Mouse (Mus musculus) adrenal gland, adult 18-20 months (tissue): ENCODE results near the gene Oog2. TPM values are rescaled to one million over a fixed set of nuclear protein-coding genes. Genes with fewer than 3 reads are reported as not detected.
"Not testable (repeated sequence)": the region's sequence is repeated elsewhere in the genome, so short reads cannot be mapped to it uniquely, and the experiment has no call there.

Source experiments
- DNase-seq, 2 experiments: peaks; one replicate each; pipeline ENCODE4 v3.0.0; 2021 to 2022; ENCODE audit warnings: low spot score in 2 of 2
- long read RNA-seq, 2 experiments: library from polyadenylated mRNA; stranded (forward); transcript quantifications; one replicate each; pipeline ENCODE4 v2.0.0; 2021
- total RNA-seq, 2 experiments: library from RNA; stranded (reverse); gene quantifications; 1 replicate in 1 of 2; 2 replicates in 1 of 2; pipeline ENCODE4 v1.2.3; 2021

The Oog2 gene
- total RNA-seq: not detected
- long read RNA-seq, experiment 1: 0 reads
- long read RNA-seq, experiment 2: 0 reads

DNA sequence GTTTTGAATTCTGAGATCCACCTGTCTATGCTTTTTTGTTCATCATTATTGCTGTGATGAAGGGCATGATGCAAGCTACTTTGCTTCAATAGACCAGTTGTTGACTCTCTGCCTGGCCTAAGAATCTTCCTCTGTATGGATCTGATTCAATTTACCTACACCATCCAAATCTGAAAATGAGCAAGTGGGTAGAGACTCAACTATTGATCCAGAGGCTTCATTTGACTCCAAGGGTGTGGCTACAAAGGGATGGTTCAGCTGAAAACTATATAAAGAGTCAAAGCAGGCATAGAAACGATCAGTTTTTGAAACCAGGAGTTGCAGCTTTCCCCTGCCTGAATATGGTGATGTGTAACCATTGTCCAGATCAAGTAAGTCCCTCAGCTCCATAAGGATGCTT is at the start of gene Oog2:
Gene Oog2, plus strand, starts transcription at position 301 of the 400 bp plus-strand sequence.
- DNase-seq: no peak

GRCm38 (mm10) chr4:144162563-144162962 is 28.0 kb upstream of the Oog2 start, which contains the start of gene Oog3:
Gene Oog3, minus strand, starts transcription at chr4:144162663.
- DNase-seq: no peak

GRCm38 (mm10) chr4:144213218-144213617 is 22.7 kb downstream of the Oog2 start, which contains the start of gene C87977:
Gene C87977, minus strand, starts transcription at chr4:144213318.
- DNase-seq: not testable (repeated sequence)

Other genes starting within 250 kb of the Oog2 start
- not detected for gene Pramef25, start 239.7 kb upstream of the Oog2 start, total RNA-seq
- gene Gm13101, start 223.8 kb upstream of the Oog2 start, total RNA-seq: not detected
- not detected for gene Pramef17, start 196.3 kb upstream of the Oog2 start, total RNA-seq
- gene Pramel4, start 131.6 kb upstream of the Oog2 start, total RNA-seq: not detected
- gene Gm13102, start 84.2 kb upstream of the Oog2 start, total RNA-seq: not detected
- gene Oog3, start 28.1 kb upstream of the Oog2 start, total RNA-seq: not detected
- not detected for gene C87977, start 22.6 kb downstream of the Oog2 start, total RNA-seq
- not detected for gene Pramel5, start 89.8 kb downstream of the Oog2 start, total RNA-seq
- gene Gm13128, start 139.5 kb downstream of the Oog2 start, total RNA-seq: not detected
- gene Gm13119, start 167.2 kb downstream of the Oog2 start, total RNA-seq: not detected
- not detected for gene Pramef20, start 187.2 kb downstream of the Oog2 start, total RNA-seq
- gene Pramef12, start 217.7 kb downstream of the Oog2 start, total RNA-seq: not detected
- not detected for gene 1700012P22Rik, start 248.1 kb downstream of the Oog2 start, total RNA-seq